Mouse (Mus musculus): ENCODE results near the gene Ppm1j. TPM values are rescaled to one million over a fixed set of nuclear protein-coding genes. Genes with fewer than 3 reads are reported as not detected.
"Not testable (repeated sequence)": the region's sequence is repeated elsewhere in the genome, so short reads cannot be mapped to it uniquely, and the experiment has no call there.

The Ppm1j gene
- total RNA-seq, 2 experiments from 2014 or later, result 0.37 to 0.38 TPM

DNA sequence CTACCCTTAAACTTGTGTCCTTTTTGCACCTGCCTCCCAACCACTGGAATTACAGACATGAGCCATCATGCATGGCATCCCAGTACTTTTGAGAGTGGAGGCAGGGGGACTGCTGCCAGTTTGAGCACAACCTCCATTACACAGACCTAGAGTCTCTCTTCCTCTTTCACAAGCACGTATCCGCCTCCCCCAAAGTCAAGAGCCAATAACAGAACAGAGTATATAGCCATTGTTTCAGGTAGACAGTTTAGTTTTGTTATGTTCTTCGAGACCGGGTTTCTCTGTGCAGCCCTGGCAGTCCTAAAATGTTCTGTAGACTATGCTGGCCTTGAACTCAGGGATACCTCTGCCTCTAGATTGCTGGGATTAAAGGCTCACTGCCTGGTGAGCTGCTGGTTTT lies 31.4 kb downstream of the Ppm1j start:
- DNase-seq (ENCODE audit: low spot score in 2 of 2), result no peak

DNA sequence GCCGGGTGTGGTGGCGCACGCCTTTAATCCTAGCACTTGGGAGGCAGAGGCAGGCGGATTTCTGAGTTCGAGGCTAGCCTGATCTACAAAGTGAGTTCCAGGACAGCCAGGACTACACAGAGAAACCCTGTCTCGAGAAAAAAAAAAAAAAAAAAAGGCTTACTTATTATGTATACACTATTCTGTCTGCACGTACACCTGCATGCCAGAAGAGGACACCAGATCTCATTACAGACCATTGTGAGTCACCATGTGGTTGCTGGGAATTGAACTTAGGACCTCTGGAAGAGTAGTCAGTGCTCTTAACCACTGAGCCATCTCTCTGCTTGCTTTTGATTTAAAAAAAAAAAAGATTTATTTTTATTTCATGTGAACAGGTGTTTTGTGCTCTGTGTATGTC lies 32.4 kb downstream of the Ppm1j start:
- not testable (repeated sequence) for DNase-seq (ENCODE audit: low spot score in 2 of 2)

GRCm38 (mm10) chr3:104814746-104815145 lies 33.9 kb downstream of the Ppm1j start:
- DNase-seq (ENCODE audit: low spot score in 2 of 2), result no peak

DNA sequence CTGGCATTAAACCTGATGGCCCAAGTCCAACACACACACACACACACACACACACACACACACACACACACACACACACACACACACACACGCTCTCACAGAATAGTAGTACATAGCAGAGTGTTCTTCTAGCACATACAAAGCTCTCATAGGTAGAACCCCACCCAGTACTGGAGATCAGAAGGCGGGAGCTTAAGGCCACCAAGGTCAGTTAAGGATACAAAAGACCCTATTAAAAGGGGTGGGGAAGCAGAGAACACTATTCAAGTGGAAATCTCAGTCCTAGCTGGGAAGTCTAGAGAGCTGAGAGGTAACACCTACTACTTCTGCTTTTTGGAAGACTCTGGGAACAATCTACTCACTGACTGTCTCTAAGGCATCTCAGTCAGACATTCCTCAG lies 34.5 kb downstream of the Ppm1j start:
- no peak for DNase-seq (ENCODE audit: low spot score in 2 of 2)

DNA sequence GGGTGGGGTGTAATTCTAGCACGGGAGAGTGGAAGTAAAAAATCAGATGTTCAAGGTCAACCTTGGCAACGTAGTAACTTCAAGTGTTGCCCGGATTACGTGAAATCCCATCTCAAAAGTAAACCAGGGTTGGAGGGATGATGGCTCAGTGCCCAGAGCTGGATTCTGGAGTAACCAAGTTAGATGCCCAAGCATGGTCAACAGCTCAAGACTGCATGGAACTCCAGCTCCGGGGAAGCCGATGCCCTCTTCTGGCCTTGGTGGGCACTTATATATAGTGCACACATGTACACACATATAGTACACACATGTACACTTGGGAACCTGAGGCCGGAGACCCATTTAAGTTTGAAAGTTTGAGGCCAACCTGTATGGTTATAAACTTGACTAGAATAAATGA lies 35.3 kb downstream of the Ppm1j start:
- DNase-seq (ENCODE audit: low spot score in 2 of 2), result no peak

- peak; percentile 34 to 39 for DNase-seq (ENCODE audit: low spot score in 2 of 2)
These were observed 36.7 kb downstream of the Ppm1j start for GRCm38 (mm10) chr3:104817481-104817990.

DNA sequence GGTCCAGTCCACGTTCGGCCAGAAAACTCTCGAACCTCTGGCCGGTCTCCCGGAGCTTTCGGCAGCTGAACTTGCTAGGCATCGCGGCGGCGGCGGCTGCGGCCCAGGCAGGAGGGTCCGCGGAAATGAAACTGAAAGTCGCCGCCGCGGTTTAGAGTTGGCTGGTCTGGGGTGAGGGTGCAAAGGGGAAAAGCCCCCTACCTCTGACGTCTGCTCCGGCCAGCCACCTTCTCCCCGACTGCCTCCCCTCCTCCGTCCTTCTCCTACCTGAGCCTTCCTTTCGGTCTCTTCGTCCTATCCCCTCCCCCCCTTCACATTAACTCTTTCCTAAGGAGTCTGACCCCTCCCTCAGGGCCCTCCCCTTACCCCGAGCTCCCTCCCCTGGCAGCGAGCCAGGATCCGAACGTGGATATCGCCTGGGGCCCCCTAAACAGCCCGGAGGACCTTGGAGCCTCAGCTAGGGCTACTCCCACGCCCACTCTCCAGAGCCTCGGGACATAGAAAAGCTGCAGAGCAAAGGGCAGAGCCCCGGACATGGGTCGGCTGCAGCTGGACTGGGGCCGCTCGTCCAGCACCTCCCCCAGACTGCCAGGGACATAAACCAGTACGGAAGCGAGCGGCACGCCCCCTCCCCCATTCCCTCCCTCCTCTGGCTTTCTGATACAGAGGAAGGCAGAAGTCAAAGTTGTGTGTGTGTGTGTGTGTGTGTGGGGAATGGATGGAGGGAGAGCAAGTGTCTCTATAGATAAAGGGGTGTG lies 37.3 kb downstream of the Ppm1j start, which contains the start of gene Mov10:
Gene Mov10 (minus strand): TSS at position 573 of the 758 bp plus-strand sequence.
- peak in 1 of 2 experiments; percentile 37 for DNase-seq (ENCODE audit: low spot score in 2 of 2)

- DNase-seq (ENCODE audit: low spot score in 2 of 2), result no peak
These were observed 37.9 kb downstream of the Ppm1j start for GRCm38 (mm10) chr3:104818749-104819134.

DNA sequence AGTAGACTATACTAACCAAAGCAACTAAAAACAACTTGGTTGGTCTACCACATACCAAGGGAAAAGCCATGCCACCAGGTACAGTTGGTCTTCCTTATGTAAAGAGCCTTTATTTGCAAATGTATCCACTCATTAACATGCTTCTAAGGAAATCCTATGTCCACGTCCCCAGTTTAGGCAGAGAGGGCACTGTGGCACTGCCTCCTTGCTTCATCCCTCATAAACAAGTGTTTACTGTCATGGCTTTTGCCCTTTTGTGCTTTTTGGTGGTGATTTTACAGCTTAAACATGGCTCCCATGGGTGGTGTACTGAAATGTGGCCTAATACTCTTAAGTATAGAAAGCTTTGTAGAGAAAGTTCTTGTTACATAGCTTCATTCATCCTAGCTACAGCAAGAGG lies 39.6 kb downstream of the Ppm1j start:
- DNase-seq (ENCODE audit: low spot score in 2 of 2), result no peak

DNA sequence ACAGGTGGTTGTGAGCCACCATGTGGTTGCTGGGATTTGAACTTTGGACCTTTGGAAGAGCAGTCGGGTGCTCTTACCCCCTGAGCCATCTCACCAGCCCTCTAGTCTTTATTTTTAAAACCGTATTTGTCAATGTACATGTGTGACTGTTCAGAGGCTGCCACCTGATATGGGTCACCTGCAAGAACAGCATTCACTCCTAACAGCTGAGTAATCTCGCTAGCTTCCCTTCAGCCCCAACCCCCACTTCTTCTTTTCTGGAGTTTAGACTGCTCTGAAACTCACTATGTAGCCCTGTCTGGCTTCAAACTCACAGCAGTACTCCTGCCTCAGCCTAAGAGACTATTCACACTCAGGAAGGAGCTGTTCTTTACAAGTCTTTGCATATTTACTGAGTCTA lies 41.6 kb downstream of the Ppm1j start:
- DNase-seq (ENCODE audit: low spot score in 2 of 2), result no peak

Other genes with a start within 250 kb of the Ppm1j start
- 10 to 100 TPM; 24.8 to 25.2 TPM for gene Slc16a1, start 142.4 kb upstream of the Ppm1j start, total RNA-seq (2021)
- gene Fam19a3, start 784 bp downstream of the Ppm1j start, total RNA-seq (2021), result not detected
- 10 to 100 TPM; 20.5 to 21.6 TPM for gene Rhoc, start 7.3 kb downstream of the Ppm1j start, total RNA-seq (2021)
- gene Mov10, start 37.5 kb downstream of the Ppm1j start, total RNA-seq (2021), result 1 to 10 TPM; 7.9 to 9.7 TPM
- gene St7l, start 82.9 kb downstream of the Ppm1j start, total RNA-seq (2021), result 10 to 100 TPM; 38.3 to 38.4 TPM
- gene Capza1, start 83.4 kb downstream of the Ppm1j start, total RNA-seq (2021), result 10 to 100 TPM; 29.5 to 41.2 TPM
- under 1 TPM; 0.28 to 0.40 TPM for gene Wnt2b, start 180.9 kb downstream of the Ppm1j start, total RNA-seq (2021)